Mouse (Mus musculus) CH12.LX (cell line): ENCODE data around the gene Dnajc30. TPM values are rescaled to one million over a fixed set of nuclear protein-coding genes. Genes with fewer than 3 reads are reported as not detected.

ENCODE experiments used
- DNase-seq: peaks from one replicate; pipeline ENCODE4 v3.0.0-alpha.2; 2013; ENCODE audit errors: extremely low read depth
- H3K27ac ChIP-seq: 2 replicates; pipeline ENCODE4 v1.5.1; 2012; ENCODE audit warnings: low read depth, mild to moderate bottlenecking, control low read depth, moderate library complexity; ENCODE audit not compliant: insufficient read depth
- H3K27me3 ChIP-seq: replicated peaks from 2 replicates; pipeline ENCODE3; 2012; ENCODE audit warnings: inconsistent platforms
- H3K36me3 ChIP-seq, 2 experiments: replicated peaks in 1 of 2; 2 replicates each; pipeline versions ENCODE3 to v1.6.1; 2012; ENCODE audit warnings: inconsistent platforms in 1 of 2, low read length in 1 of 2, mild to moderate bottlenecking in 1 of 2, mixed read lengths in 1 of 2, moderate library complexity in 1 of 2; ENCODE audit not compliant: control insufficient read depth in 1 of 2, insufficient read depth in 1 of 2
- H3K4me1 ChIP-seq, 2 experiments: 2 replicates each; pipeline ENCODE4 v1.6.1; 2012; ENCODE audit warnings: inconsistent platforms in 1 of 2, moderate library complexity in 1 of 2; ENCODE audit not compliant: insufficient read depth in 2 of 2, control insufficient read depth in 1 of 2
- H3K4me2 ChIP-seq: 2 replicates; pipeline ENCODE4 v1.6.1; 2012; ENCODE audit warnings: low read depth, mild to moderate bottlenecking, control low read depth; ENCODE audit not compliant: poor library complexity, insufficient read depth, severe bottlenecking
- H3K4me3 ChIP-seq, 3 experiments: fragments of 150-350 bp in 1 of 3; sonication (generic) in 1 of 3; replicated peaks in 1 of 3; 2 replicates each; pipeline versions ENCODE3 to v1.5.1; 2011 to 2012; ENCODE audit warnings: low read depth in 2 of 3, low read length in 2 of 3, mild to moderate bottlenecking in 2 of 3, moderate library complexity in 2 of 3, control low read depth in 1 of 3, improper control_type of control experiment in 1 of 3, inconsistent platforms in 1 of 3, mixed read lengths in 1 of 3; ENCODE audit not compliant: poor library complexity in 1 of 3
- H3K79me2 ChIP-seq: replicated peaks from 2 replicates; pipeline ENCODE4 v1.6.1; 2012; ENCODE audit warnings: mild to moderate bottlenecking, moderate library complexity; ENCODE audit not compliant: control insufficient read depth, poor library complexity, insufficient read depth, severe bottlenecking; ENCODE audit errors: extremely low read depth
- H3K9ac ChIP-seq: 2 replicates; pipeline ENCODE4 v1.6.1; 2012; ENCODE audit warnings: low read depth, mild to moderate bottlenecking, control low read depth, moderate library complexity; ENCODE audit not compliant: insufficient read depth
- H3K9me3 ChIP-seq: replicated peaks from 2 replicates; pipeline ENCODE3; 2012; ENCODE audit warnings: low read length, inconsistent platforms, mixed read lengths
- BHLHE40 ChIP-seq: IDR thresholded peaks from 2 replicates; pipeline ENCODE4 v1.6.1; 2011; ENCODE audit warnings: mild to moderate bottlenecking, low read depth, low read length, improper control_type of control experiment
- CHD2 ChIP-seq: IDR thresholded peaks from 2 replicates; pipeline ENCODE4 v1.6.1; 2011; ENCODE audit warnings: low read length, improper control_type of control experiment
- CTCF ChIP-seq, 2 experiments: IDR thresholded peaks in 1 of 2; conservative IDR thresholded peaks in 1 of 2; 2 replicates each; pipeline ENCODE4 v1.5.1; 2011 to 2012; ENCODE audit warnings: low read depth in 2 of 2, low read length in 2 of 2, improper control_type of control experiment in 1 of 2, inconsistent platforms in 1 of 2, mild to moderate bottlenecking in 1 of 2, moderate library complexity in 1 of 2
- ELF1 ChIP-seq: IDR thresholded peaks from 2 replicates; pipeline ENCODE4 v1.6.1; 2014; ENCODE audit warnings: low read depth, mild to moderate bottlenecking, inconsistent platforms, low read length, improper control_type of control experiment
- GABPA ChIP-seq: IDR thresholded peaks from 2 replicates; pipeline ENCODE4 v1.6.1; 2012; ENCODE audit warnings: low read depth, low read length, improper control_type of control experiment, inconsistent platforms; ENCODE audit not compliant: insufficient replicate concordance
- IRF4 ChIP-seq: IDR thresholded peaks from 2 replicates; pipeline ENCODE4 v1.6.1; 2014; ENCODE audit warnings: low read depth, mild to moderate bottlenecking, inconsistent platforms, low read length, improper control_type of control experiment
- KAT2A ChIP-seq: IDR thresholded peaks from 2 replicates; pipeline ENCODE4 v1.6.1; 2012; ENCODE audit warnings: low read length, improper control_type of control experiment, inconsistent platforms; ENCODE audit not compliant: insufficient replicate concordance
- MAFK ChIP-seq: IDR thresholded peaks from 2 replicates; pipeline ENCODE4 v1.6.1; 2011; ENCODE audit warnings: low read length, improper control_type of control experiment; ENCODE audit not compliant: insufficient replicate concordance
- MAX ChIP-seq: IDR thresholded peaks from 2 replicates; pipeline ENCODE4 v1.6.1; 2011; ENCODE audit warnings: low read length, improper control_type of control experiment
- MEF2A ChIP-seq: IDR thresholded peaks from 2 replicates; pipeline ENCODE4 v1.6.1; 2014; ENCODE audit warnings: low read depth, mild to moderate bottlenecking, inconsistent platforms, low read length, improper control_type of control experiment, borderline replicate concordance
- MYC ChIP-seq: IDR thresholded peaks from 2 replicates; pipeline ENCODE4 v1.6.1; 2011; ENCODE audit warnings: low read depth, mild to moderate bottlenecking, improper control_type of control experiment, low read length
- POLR2A ChIP-seq: IDR thresholded peaks from 2 replicates; pipeline ENCODE4 v1.6.1; 2011; ENCODE audit warnings: low read depth, mild to moderate bottlenecking, improper control_type of control experiment, low read length
- SIN3A ChIP-seq: IDR thresholded peaks from 2 replicates; pipeline ENCODE4 v1.6.1; 2012; ENCODE audit warnings: low read length, improper control_type of control experiment, inconsistent platforms
- TBP ChIP-seq: conservative IDR thresholded peaks from 2 replicates; pipeline ENCODE4 v1.6.1; 2011; ENCODE audit warnings: low read depth, low read length, improper control_type of control experiment
- TCF12 ChIP-seq: IDR thresholded peaks from 2 replicates; pipeline ENCODE4 v1.6.1; 2014; ENCODE audit warnings: low read depth, mild to moderate bottlenecking, inconsistent platforms, low read length, improper control_type of control experiment
- UBTF ChIP-seq: IDR thresholded peaks from 2 replicates; pipeline ENCODE4 v1.6.1; 2012; ENCODE audit warnings: low read depth, mild to moderate bottlenecking, inconsistent platforms, low read length, improper control_type of control experiment, moderate library complexity
- dilution Hi-C: fragments of 300-500 bp; cut with MboI; formaldehyde crosslinking; loops from 2 replicates; pipeline ENCODE4 v1.14.3; 2020; ENCODE audit warnings: low sequenced_read_pairs; ENCODE audit not compliant: extremely low pct_unique_long_range_greater_than_20kb, extremely low pct_ligation_motif_present
- in situ Hi-C: fragments of 300-500 bp; cut with MboI; formaldehyde crosslinking; loops from 3 replicates; pipeline ENCODE4 v1.14.3; 2019; ENCODE audit warnings: low sequenced_read_pairs, low pct_ligation_motif_present, low pct_unique_long_range_greater_than_20kb, mixed read lengths
- polyA plus RNA-seq: library from polyadenylated mRNA; unstranded; fragments of >175 nt; gene quantifications from 2 replicates; pipeline ENCODE4 v1.2.1, GENCODE M21; 2012; ENCODE audit warnings: low read depth; ENCODE audit not compliant: insufficient read length
- total RNA-seq, 2 experiments: library from RNA; depleted of rRNA; stranded (reverse); fragments of 300-350 nt in 1 of 2; fragments of >200 nt in 1 of 2; gene quantifications; 2 replicates each; pipeline ENCODE4 v1.2.3; 2012 to 2014

The Dnajc30 gene
- total and polyA plus RNA-seq, 3 experiments: 4.9 to 9.6 (median 7.2) TPM

GRCm38 (mm10) chr5:135023344-135024173 is 40.4 kb upstream of the Dnajc30 start, which contains the start of gene Stx1a (continued):
- TF ChIP-seq UBTF (peak; percentile 75; the same call in 1 of the 2 replicates), POLR2A (peak; percentile 84), ELF1 (0 out of 2 replicates have a peak, but pooled peaks have one; percentile 28), GABPA (no peak)

DNA sequence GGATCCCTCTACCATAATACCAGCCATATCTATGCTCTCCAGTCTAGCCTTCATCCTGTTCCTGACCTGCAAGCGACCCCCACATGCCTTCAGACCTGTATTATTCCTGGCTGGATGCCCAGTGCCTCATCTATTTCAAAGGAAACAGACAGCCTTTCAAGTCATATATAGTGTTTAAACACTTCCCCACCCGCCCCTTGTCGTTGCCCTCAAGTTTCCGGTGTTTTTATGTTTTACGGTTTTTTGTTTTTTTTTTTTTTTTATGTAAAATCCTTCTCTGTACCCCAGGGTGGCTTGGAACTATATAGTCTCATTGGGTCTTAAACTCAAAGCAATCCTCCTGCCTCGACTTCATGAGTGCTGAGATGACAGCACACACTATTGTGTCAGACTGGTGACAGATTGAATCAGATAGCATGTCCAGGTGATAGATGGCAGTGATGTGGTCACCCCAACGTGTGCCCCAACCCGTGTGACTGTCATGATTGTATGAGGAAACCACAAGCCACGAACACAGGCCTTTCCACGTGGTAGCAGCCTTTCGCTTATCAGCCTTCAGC is 39.3 kb upstream of the Dnajc30 start:
- dilution Hi-C loops: no loop called here
- H3K9ac ChIP-seq: no peak overlapping the region
- TF ChIP-seq TBP (no peak), BHLHE40 (peak; percentile 45; the same call in 1 of the 2 replicates)
- TF ChIP-seq, all 38 proteins: peak for 1
- Histone ChIP-seq H3K36me3 (no peaks in the 10 kb centered on the region), H3K27ac (no peak overlapping the region; the same call in 1 of the 2 replicates), H3K79me2 (no peaks in the 10 kb centered on the region), H3K4me2 (no peak overlapping the region), H3K27me3 (peaks cover 21% of the 10 kb centered on the region), H3K9me3 (no peaks in the 10 kb centered on the region), H3K4me3 (no peak overlapping the region), H3K4me1 (peaks cover 7 to 30% of the 10 kb centered on the region in 2 experiments; a peak in 3 of 4 replicates)
- in situ Hi-C loops: loop anchor here (5.0 kb wide), 1 partner anchor 48 kb away; no protein-coding TSS in a partner anchor
- DNase-seq: no peak

GRCm38 (mm10) chr5:135025899-135026298 is 38.1 kb upstream of the Dnajc30 start:
- H3K36me3 ChIP-seq: no peaks in the 10 kb centered on the region
- H3K79me2 ChIP-seq: no peaks in the 10 kb centered on the region
- H3K4me1 ChIP-seq: peaks cover 7 to 30% of the 10 kb centered on the region in 2 experiments; a peak in 3 of 4 replicates
- DNase-seq: no peak
- no peaks in the 10 kb centered on the region for H3K9me3 ChIP-seq
- dilution Hi-C loops (no loop called here), in situ Hi-C loops (no loop called here)
- TF ChIP-seq IRF4 (no peak), TCF12 (no peak), MEF2A (no peak), CTCF (conservative IDR thresholded peaks at IDR 0.05 in 1 of 2, IDR thresholded peaks at IDR 0.05 in 1 of 2; ENCODE audit: low read depth in 2 of 2, low read length in 2 of 2) (no peak), KAT2A (no peak), MAX (no peak), BHLHE40 (no peak), MAFK (no peak), MYC (no peak), SIN3A (no peak), CHD2 (no peak)
- no peak overlapping the region for H3K27ac ChIP-seq
- H3K27me3 ChIP-seq: peaks cover 21% of the 10 kb centered on the region
- H3K4me3 ChIP-seq: no peak overlapping the region
- H3K9ac ChIP-seq: no peak overlapping the region
- no peak overlapping the region for H3K4me2 ChIP-seq
